Mouse (Mus musculus) olfactory bulb, adult 2 months (tissue): ENCODE measurements around the gene Bend6.

Experiments
- CTCF ChIP-seq: fragments of 200-500 bp; IDR thresholded peaks from 2 replicates; pipeline ENCODE4 v1.5.1; 2012; ENCODE audit warnings: low read depth, mild to moderate bottlenecking, low read length, moderate library complexity; ENCODE audit not compliant: insufficient read depth
- POLR2A ChIP-seq: fragments of 200-500 bp; IDR thresholded peaks from 2 replicates; pipeline ENCODE4 v1.6.1; 2012; ENCODE audit warnings: mild to moderate bottlenecking, low read depth, low read length, moderate library complexity; ENCODE audit not compliant: insufficient read depth

- TF ChIP-seq CTCF (no peak), POLR2A (no peak)
These were observed 11.5 kb downstream of the Bend6 start for GRCm38 (mm10) chr1:33896116-33896515.
